Mouse (Mus musculus): Measurements from ENCODE around the gene Zcchc9. TPM values are rescaled to one million over a fixed set of nuclear protein-coding genes. Genes with fewer than 3 reads are reported as not detected.
"Not testable (repeated sequence)": the region's sequence is repeated elsewhere in the genome, so short reads cannot be mapped to it uniquely, and the experiment has no call there.

The Zcchc9 gene
- 38.9 and 55.3 TPM in 2 replicates for total RNA-seq (2021)
- long read RNA-seq, transcript Zcchc9-201 (6 exons, 1,541 nt): major isoform, 23 of 55 reads
- long read RNA-seq, partial matches to known transcripts: 22 of 55 reads
- long read RNA-seq, other reads (novel, unspliced or antisense): 10 of 55 reads

DNA sequence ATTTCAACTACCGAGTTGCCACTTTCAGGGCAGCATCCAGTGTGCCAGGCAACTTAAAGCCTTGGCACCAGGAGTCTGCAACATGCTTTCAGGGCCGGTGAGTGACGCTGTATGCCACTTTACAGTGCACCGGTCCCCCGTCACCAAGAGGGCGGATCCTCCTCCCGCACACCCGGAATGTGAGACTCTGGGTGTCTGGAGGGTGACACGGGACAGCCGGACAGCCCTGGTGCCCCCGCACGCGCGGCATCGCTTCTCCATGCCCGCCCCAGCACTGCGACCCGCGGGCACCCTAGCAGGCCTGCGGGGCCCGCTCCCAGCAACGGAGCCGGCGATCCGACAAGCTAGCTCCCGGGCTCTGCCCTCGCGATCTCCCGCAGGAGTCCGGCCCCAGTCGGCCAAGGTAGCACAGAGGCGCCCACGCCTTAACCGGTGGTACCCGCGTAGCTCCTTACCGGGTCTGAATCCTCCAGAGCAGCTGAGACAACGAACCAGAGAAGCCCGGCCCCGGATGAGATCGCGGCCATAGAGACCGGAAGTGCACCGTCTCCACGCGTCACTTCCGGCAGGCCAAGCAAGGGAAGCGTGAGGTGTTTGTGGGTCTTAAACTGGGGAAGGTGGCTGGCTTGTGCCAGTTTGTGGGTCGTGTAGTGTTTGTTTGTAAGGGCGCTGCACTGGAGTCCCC, at the start of gene Zcchc9:
Gene Zcchc9 (minus strand): TSS at position 551 of the 685 bp plus-strand sequence.
- peak; percentile 87 for DNase-seq

DNA sequence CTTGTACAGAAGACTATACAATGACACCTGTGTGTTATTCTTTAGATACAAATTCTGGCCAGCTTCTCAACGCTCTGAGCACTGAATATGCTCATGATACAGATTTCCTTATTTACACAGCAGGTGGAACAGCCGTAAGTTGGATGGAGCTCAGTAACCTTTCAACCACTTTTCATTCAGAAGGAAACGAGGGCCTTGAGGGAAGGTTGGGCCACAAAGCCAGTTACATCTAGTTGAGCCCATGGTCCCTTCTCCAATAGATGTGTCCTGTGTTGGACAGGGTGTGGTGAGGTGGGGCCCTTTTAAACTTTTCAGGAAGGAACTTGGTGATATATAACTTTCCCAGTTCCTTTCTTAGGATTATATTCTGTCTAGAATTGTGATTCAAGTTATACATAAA, 46.9 kb upstream of the Zcchc9 start:
- no peak for DNase-seq

DNA sequence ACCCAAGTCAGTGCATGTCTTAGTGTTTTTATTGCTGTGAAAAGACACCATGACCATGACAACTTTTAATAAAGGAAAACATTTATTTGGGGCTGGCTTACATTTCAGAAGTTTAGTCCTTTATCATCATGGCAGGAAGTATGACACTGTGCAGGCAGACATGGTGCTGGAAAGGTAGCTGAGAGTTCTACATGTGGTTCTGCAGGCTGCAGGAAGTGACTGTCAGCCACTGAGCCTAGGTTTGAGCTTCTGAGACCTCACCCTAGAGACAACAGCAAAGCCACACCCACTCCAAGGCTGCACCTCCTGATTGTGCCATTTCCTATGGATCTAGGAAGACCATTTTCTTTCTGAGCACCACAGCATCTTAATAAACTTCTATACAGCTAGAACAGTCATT, 20.4 kb upstream of the Zcchc9 start:
- DNase-seq: no peak

DNA sequence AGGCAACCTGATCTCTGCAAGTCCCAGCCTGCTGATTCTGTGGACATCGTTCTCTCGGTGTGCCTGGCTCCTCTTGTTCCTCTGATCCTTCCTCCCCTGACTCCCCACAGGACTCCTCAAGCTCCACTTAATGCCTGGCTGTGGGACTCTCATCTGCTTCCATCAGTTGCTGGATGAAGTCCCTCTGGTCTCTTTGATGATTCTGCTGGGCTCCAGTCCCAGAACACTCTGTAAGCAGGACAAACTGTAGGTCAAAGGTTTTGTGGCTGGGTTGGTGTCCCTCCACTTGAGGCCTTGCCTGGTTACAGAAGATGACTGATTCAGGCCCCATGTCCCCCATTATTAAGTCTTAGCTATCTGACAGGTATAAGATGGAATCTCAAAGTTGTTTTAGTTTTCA, 18.6 kb upstream of the Zcchc9 start:
- no peak for DNase-seq

DNA sequence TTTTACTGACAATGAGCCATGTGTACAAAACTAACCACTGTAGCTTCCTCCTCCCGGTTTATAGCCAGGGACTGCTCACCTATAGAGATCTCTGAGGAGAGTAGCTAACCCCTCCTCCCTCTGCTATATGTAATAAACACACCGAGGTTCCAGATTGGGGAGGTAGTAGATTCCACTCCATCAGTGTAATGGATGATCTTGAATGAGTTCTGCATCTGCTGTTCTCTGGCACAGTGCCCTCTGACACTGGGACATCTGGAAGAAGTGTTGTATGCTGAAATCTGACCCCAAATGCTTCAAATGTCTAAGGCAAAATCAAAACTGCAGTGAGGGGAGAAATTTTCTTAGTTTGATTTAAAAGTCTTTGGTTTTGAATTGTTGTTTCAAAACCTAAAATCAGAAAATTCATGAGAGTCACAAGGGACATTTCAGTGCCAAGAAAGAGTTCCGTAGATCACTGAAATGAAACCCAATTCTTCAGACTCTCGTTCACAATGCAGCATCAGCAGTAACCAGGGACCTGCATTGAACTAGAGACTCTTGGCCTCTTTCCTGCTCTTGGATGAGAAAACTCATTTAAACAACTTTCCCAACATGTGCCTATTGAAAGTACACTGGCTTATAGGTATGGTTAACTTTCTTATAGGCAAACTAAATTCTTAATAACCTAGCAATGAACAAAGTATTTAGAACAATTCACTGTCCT, 17.5 kb upstream of the Zcchc9 start:
- no peak for DNase-seq

DNA sequence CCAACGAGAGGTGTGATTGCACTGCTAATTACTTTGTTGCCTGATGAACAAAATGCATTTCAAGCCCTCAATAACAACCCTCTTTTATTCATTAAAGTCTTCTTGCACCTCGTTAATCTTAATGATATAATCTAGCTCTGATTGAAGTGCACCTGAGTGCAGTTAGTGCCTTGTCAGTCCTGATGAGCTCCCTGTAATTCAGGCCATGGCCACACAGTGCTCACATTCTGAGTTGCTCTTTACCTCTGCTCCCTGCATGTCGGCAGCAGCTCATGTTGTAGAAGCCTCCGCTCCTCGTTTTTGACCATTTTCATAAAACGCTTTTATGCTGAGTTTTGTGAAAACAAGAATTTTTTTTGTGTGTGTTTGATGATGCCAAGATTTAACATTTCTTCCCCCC, 16.2 kb upstream of the Zcchc9 start:
- no peak for DNase-seq

DNA sequence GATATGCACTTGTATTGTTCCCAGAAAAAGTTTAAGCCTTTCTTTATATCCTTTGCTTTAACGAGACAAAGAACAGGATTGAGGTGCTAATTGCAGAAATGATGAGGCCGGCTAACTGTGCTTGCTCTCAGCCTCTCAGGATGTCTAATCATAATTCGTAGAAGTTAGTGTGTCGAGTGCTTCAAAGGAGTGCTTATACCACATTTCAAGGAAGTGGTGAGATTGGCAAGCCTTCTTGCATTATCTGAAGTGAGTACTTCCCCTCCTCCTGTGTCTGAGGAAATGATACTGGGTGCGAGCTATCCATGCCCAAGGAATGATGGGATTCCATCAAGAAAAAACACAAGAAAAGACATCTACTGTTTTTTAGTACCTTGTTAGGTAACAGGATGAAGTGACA, 7.2 kb upstream of the Zcchc9 start:
- no peak for DNase-seq

DNA sequence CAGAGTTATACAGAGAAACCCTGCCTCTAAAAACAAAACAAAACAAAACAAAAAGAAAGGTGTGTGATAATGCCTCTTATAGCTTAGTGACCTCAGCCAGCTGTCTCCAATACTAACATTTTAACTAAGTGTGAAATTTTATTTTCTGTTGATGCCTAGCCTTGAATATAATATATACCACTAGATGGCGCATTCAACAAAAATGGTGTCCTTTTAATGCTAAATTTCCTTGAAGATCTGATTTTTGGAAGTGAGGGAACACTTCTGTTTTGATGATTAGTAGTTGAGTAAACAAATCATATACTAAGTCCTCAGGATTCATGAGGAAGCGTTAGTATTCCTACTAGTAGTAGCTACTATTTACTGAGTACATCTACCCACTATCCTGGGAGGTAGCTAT, 2.0 kb upstream of the Zcchc9 start:
- DNase-seq: no peak

DNA sequence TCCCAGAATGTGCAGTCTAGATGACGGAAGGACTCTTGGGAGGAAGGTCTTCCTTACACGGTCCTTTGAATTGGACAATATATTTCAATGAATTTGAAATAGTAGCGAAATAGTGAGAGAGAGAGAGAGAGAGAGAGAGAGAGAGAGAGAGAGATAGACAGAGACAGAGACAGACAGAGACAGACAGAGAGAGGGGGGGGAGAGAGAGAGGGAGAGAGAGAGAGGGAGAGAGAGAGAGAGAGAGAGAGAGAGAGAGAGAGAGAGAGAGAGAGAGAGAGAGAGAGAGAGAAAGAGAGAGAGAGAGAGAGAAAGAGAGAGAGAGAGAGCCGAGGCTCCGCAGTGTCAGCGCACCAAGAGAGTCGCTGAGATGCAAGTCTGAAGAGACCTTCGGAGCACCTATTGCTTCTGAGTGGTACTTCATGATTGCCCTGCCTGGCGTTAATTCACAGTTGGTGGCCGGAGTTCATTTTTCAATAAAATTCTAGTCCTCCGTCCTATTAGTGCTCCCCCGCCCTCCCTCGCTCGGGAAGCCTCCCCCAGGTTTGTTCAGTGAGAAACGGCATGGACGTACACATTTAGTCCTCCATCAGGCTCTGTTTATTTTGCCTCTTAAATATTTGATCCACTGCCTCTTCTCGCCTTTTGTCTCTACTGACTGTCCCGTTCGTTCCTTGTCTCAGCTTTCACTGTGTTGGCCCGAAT, 520 bp upstream of the Zcchc9 start:
- DNase-seq: no peak

DNA sequence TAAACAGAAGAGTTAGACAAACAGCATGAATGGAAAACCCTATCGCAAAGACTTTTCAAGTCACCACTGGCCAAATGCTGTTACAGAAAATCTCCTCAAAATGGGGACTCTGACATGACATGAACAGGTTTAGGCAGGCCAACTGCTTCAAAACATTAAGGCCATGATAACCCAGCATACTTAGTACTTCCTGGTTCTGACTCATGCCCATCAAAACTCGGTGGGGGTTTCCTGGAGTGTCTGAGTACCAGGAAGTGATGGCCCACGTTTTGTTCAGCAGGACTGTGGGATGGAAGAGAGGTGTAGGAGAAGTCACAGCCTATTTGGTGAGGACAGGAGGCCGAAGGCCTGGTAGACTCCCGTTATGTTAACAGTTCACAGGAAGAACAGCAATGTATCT, 5.8 kb downstream of the Zcchc9 start:
- no peak for DNase-seq

DNA sequence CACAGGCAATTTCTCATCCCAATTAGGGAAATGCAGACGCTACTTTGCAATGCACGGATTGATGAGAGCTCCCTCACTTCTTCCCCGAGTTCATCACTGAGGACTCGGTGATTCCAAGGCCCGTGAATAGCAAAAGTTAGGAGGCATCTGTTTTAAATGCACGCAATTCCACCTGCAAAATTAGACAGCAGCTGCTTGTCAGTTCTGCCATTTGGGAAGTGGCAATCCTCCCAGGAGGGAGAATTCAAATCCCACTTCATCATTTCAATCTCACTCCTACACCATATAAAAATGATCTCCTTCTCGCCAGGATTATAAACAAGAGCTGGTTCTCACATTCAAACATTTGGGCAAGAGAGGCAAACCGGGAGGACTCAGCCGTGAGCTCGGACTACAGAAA, 10.1 kb downstream of the Zcchc9 start:
- DNase-seq: no peak

DNA sequence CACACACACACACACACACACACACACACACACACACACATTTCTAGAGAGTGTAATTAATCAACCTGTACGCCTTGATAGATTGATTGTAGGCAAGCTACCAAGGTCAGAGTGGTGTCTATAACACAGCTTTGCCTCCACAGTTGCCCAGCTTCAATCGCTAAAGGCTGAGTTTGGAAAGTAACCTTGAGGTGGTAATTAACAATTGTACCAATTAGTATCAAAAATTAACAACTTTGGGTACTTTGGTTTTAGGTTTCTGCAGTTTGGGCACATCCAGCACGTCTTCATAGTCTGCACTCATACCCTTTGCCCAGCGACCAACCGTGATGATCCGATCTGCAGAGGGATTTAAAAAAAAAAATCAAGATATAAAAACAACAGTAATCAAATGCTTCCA, 10.6 kb downstream of the Zcchc9 start:
- DNase-seq: no peak

DNA sequence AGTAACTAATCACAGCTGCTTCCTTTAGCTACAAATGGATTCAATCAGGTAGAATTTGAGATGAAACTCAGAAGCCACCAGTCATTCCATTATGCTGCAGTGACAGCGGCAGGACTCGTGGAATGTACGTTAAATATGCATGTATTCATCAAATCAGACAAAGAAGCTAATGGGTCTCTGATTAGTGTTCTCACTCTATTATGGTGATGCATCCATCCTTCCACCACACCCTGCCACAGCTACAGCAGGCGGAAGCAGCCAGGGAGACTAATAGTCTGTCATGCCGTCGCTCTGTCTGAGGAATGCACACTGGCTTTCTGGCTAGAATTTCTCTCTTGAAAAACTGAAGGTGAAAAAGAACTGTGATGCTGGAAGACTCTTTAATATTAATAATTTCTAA, 11.5 kb downstream of the Zcchc9 start:
- DNase-seq: no peak

DNA sequence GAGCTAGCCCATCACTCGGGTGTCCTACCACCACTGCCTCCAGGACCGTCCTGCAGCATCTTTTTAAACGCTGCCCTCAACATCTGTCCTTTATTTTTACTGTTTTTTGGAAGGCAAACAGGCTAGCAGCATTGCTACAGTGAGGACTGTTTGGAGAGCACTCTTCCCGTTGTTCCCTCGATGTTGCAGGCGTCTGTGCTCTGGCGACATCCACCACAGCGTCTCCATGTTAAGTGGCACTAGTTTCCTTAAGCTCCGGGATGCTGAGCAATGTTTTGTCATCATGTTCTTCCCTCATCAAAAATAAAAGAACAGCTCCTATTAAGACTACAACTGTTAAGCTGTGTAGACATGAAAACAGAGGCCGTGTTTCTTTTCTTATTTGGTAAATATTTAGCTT, 11.9 kb downstream of the Zcchc9 start:
- no peak for DNase-seq

DNA sequence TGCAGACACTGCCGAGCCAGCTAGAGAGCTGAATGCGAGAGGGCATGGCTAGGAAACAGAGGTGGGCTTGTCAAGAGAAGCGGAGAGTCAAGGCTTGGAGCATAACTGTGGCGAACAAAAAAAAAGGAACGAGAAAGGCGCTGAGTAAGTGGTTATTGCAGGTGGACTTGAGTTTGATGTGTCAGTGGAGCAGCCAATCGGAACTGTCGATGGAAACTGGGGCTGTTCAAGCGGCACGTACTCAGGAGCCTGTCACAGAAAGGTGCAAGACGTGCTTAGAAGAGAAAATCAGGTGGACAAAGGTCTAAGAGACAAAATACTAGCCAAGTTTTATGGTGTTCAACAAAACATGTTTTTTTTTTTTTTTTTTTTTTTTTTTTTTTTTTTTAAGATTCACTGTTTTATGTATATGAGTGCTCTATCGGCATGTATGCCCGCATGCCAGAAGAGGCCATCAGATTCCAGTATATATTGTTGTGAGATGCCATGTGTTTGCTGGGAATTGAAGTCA, 12.5 kb downstream of the Zcchc9 start:
- no peak for DNase-seq

DNA sequence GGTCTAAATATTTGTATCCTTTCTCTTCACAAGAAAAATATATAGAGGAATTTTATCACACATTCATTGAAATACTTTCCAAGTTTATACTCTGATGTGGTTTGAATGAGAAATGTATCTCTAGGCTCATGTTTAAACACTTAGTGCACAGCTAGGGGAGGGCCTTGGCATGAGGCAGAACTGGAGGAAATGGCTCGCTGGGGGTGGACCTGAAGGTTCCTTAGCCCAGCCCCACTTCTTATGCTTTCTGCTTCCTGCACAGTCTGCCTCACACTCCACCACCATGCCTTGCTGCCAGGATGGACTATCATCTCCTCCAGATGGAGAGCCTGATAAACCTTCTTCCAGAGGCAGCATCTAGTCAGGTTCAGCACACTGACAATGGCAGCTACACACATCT, 15.5 kb downstream of the Zcchc9 start:
- DNase-seq: no peak

DNA sequence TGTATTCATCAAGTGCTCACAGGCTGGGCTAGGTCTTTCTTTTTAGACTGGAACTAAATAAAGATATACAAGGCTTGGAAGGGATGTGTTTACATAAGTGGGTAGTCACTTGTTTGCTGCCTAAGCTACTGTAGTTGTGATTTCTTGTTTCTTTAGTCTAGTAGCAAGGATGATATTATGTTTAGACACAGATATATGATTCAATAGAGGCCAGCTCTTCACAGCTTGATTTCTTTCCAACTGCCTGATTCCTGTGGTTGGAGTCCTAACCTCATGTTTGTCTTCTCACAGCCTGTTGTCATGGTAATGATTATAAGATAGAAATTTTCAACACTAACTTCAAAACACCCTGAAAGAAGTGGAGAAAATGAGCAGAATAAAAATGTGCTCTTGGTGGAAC, 27.6 kb downstream of the Zcchc9 start:
- DNase-seq: no peak

DNA sequence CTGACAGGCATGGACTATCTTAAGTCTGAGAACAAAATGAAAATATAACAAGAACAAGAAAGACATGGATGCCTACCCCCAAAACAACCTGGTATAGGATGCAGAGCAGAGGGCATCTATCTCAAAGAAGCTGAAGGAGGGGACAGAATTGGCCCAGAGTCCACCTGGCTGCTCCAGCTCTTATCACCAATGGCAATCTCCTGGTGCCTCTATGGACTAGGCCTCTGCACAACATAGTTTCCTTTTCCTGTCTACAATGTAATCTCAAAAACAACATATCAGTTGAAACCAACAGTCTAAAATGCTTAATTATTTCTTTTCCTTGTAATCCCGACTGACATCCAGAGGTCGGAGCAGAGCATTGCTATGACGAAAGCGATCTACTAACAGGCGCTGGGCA, 29.4 kb downstream of the Zcchc9 start:
- DNase-seq: no peak

DNA sequence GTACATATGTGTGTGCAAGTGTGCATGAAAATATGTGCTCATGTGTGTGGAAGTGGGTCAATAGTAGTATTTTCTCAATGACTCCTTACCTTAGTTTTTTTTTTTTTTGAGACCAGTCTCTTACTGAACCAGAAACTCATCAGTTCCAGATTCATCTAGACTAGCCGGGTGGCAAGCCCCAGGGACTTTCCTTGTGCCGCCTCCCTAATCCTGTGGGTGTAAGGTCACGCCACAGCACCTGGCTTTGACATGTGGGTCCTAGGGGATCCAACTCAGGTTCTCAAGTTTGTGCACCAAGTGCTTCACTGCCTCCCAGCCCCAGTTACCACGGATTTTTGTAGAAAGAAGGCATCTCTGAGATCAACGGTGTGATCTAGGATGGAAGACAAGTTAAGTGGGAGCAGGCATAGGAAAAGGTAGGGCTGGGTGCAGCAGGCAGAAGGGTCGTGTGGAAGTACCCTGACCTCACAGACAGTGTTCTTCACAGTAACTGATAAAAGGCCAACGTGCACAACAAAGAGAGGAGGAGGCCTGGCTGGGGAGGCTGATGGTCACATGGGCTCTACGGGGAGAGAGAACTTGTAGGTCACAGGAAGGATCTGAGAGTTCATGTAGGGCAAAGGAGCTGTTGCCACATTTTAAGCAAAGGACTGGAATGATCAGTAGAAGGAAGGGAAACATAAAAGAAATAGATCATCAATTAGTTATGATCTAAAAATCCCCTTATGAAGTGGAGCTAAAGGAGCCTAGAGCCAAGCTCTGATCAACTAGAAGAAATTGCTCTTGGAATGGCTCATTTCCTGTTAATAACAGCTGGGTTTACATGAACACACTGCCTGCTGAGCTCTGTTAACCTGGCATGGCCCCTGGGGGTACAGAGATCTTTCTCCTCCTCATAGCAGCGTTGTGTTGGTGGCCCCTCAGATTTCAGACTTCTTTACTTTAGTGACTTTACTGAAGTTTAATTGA, 38.5 kb downstream of the Zcchc9 start:
- DNase-seq: no peak

DNA sequence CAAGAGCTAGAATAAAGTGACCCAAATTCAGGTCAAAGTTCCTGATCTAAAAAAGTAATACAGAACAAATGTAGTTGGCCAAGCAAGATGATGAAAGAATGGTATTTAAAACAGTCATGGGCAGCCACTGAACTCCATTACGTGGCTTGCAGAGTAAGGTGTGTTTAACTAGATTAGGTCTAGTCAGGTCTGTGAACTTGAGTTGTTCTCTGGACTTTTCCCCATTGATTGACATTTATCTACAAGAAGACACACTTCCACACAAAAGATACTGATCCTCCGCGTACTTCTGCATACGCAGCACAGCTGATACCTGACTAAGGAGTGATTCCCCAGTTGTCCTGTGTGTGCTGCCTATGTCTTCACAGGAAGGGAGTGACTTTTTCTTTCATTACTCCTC, 41.9 kb downstream of the Zcchc9 start:
- no peak for DNase-seq

DNA sequence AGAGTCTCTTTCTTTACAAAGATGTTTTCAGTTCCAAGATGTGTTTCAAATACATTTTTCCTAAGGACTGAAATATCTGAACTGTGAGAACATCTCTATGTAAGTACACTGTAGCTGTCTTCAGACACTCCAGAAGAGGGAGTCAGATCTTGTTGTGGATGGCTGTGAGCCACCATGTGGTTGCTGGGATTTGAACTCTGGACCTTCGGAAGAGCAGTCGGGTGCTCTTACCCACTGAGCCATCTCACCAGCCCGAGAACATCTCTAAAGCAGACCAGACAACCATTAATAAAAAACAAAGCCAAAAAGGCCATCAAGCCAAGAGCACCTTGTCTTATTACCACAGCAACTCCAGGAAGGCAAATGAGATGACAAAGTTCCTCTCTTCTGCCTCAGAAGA, 43.9 kb downstream of the Zcchc9 start:
- DNase-seq: not testable (repeated sequence)
